Mouse (Mus musculus) testis, adult 2 months (tissue): ENCODE measurements at regions not wholly inside any gene's neighbourhood (a gene's known extent, or its start where the extent isn't known, plus 50 kb on each side); places are given as distances from the start of the nearest gene placed in this dataset.

Source experiments
- H3K27ac ChIP-seq: fragments of 200-500 bp; 2 replicates; pipeline ENCODE4 v1.5.1; 2012; ENCODE audit warnings: low read depth, low read length; ENCODE audit not compliant: control insufficient read depth, insufficient read depth
- H3K27me3 ChIP-seq: fragments of 200-500 bp; 2 replicates; pipeline ENCODE4 v1.6.1; 2012; ENCODE audit warnings: mild to moderate bottlenecking, low read length, moderate library complexity; ENCODE audit not compliant: control insufficient read depth, insufficient read depth
- H3K36me3 ChIP-seq: fragments of 200-500 bp; 2 replicates; pipeline ENCODE4 v1.6.1; 2012; ENCODE audit warnings: mild to moderate bottlenecking, low read length; ENCODE audit not compliant: control insufficient read depth, insufficient read depth
- H3K4me1 ChIP-seq: fragments of 200-500 bp; 2 replicates; pipeline ENCODE4 v1.6.1; 2012; ENCODE audit warnings: low read length; ENCODE audit not compliant: control insufficient read depth, insufficient read depth
- H3K4me3 ChIP-seq: fragments of 200-500 bp; 2 replicates; pipeline ENCODE4 v1.5.1; 2012; ENCODE audit warnings: low read depth, mild to moderate bottlenecking, low read length, moderate library complexity, mixed read lengths; ENCODE audit not compliant: control insufficient read depth
- CTCF ChIP-seq: fragments of 200-500 bp; IDR thresholded peaks from 2 replicates; pipeline ENCODE4 v1.5.1; 2012; ENCODE audit warnings: low read depth, mild to moderate bottlenecking, inconsistent platforms, low read length, moderate library complexity; ENCODE audit not compliant: control insufficient read depth, insufficient read depth, insufficient replicate concordance
- POLR2A ChIP-seq: fragments of 200-500 bp; IDR thresholded peaks from 2 replicates; pipeline ENCODE4 v1.6.1; 2012; ENCODE audit warnings: low read depth, mild to moderate bottlenecking, inconsistent platforms, low read length, moderate library complexity; ENCODE audit not compliant: control insufficient read depth

DNA sequence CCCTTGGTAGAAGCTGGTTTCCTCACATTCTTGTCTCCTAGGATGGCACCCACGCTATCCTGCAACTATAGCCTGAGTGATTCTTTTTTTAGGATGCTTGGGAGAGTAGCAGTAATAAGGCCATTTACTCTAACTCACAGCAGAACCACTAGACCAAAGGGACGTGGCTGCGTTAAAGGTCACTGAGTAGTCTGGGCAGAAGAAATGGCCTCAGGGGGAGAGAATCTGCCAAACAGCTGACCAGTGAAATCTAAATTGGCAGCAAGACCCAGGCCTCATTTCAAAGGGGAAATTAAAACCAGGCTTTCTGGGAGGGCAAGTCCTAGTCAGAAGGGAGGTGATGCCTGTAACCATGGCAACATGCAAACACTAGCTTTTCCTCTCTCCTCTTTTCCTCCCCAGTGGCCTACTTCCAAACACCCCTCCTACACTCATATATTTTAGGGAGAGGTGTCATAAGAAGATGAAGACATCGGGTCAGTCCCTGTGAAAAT is 267.5 kb downstream of the Nuak1 start:
- no peak overlapping the region for H3K27ac ChIP-seq
- no peaks in the 10 kb centered on the region for H3K27me3 ChIP-seq
- no peak for TF ChIP-seq POLR2A
- no peak for TF ChIP-seq CTCF
- no peak overlapping the region for H3K4me3 ChIP-seq
- no peaks in the 10 kb centered on the region for H3K36me3 ChIP-seq
- no peaks in the 10 kb centered on the region for H3K4me1 ChIP-seq

GRCm38 (mm10) chr10:84183239-84183638 is 257.2 kb downstream of the Nuak1 start:
- Histone ChIP-seq H3K4me1 (no peaks in the 10 kb centered on the region), H3K27ac (no peak overlapping the region), H3K4me3 (no peak overlapping the region), H3K27me3 (no peaks in the 10 kb centered on the region), H3K36me3 (no peaks in the 10 kb centered on the region)
- no peak for TF ChIP-seq CTCF
- TF ChIP-seq POLR2A = no peak

- H3K4me3 ChIP-seq = no peak overlapping the region
- TF ChIP-seq CTCF (no peak), POLR2A (no peak)
- H3K27ac ChIP-seq = no peak overlapping the region
- no peaks in the 10 kb centered on the region for H3K4me1 ChIP-seq
- H3K27me3 ChIP-seq = no peaks in the 10 kb centered on the region
- H3K36me3 ChIP-seq = no peaks in the 10 kb centered on the region
These were observed 253.9 kb downstream of the Nuak1 start for GRCm38 (mm10) chr10:84186466-84186865.

DNA sequence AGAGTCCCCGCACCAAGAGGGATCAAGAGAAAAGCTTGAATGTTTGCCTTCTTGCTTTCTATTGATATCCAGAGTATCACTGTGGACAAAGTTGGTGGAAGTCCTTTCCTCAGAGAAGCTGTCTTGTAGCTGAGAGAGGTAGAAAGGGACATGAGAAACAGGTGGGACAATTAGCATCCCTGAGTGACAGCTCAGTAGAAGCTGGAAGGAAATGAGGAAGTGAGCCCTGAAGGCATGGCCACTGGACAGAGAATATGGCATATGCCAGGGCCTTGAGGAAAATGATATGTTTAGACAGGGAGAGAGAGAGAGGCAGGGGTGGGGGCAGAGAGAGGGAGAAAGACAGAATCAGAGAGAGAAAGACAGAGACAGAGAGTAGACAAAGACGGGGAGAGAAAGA is 241.4 kb downstream of the Nuak1 start:
- no peaks in the 10 kb centered on the region for H3K27me3 ChIP-seq
- no peak overlapping the region for H3K4me3 ChIP-seq
- H3K36me3 ChIP-seq = no peaks in the 10 kb centered on the region
- H3K27ac ChIP-seq = no peak overlapping the region
- H3K4me1 ChIP-seq = no peaks in the 10 kb centered on the region
- TF ChIP-seq POLR2A = no peak
- no peak for TF ChIP-seq CTCF

DNA sequence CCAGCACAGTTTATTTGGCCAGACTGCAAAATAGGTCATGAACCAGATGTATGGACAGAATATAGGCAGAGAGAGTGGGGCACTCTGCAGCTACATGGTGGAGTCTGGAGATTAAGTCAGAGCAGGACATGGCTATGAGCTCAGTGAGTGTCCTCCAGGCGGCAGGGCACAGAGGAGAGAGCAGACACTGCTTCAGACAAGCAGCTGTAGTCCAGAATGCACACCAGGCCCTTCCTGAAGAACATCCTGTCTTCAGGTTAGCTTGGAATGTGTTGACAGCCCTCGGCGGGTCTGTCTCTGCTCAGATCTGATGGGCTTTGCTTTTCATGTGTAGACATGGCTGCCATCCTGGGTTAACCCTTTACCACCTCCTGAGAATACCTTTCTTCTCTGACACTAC is 238.6 kb downstream of the Nuak1 start:
- H3K27me3 ChIP-seq = no peaks in the 10 kb centered on the region
- H3K27ac ChIP-seq = no peak overlapping the region
- TF ChIP-seq CTCF = no peak
- TF ChIP-seq POLR2A = no peak
- H3K4me1 ChIP-seq = no peaks in the 10 kb centered on the region
- H3K4me3 ChIP-seq = no peak overlapping the region
- H3K36me3 ChIP-seq = no peaks in the 10 kb centered on the region

GRCm38 (mm10) chr10:84212096-84212785 is 228.2 kb downstream of the Nuak1 start:
- H3K27me3 ChIP-seq = no peaks in the 10 kb centered on the region
- TF ChIP-seq POLR2A = no peak
- TF ChIP-seq CTCF = no peak
- no peaks in the 10 kb centered on the region for H3K4me1 ChIP-seq
- no peak overlapping the region for H3K27ac ChIP-seq
- H3K36me3 ChIP-seq = no peaks in the 10 kb centered on the region
- no peak overlapping the region for H3K4me3 ChIP-seq

DNA sequence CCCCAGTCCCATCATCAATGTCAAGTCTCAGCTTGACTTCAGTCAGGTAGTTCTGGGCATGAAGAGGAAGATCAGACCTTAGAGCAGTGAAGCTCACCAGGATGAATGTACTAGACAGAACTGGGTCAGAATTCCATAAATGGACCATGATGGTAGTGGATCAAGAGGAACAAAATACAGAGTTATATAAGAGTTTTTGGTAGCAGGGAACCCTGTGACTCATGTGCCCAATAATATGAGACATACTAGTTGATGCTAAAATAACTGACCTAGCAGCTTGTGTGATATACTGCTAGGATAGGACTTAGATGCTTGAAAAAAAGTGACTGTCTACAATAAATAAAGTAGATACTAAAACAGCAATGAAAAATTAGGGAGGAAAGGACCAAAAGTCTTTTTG is 225.6 kb downstream of the Nuak1 start:
- Histone ChIP-seq H3K4me1 (no peaks in the 10 kb centered on the region), H3K4me3 (no peak overlapping the region), H3K27me3 (no peaks in the 10 kb centered on the region), H3K36me3 (no peaks in the 10 kb centered on the region), H3K27ac (no peak overlapping the region)
- TF ChIP-seq CTCF = no peak
- no peak for TF ChIP-seq POLR2A
